Mouse (Mus musculus): ENCODE measurements around the gene Surf2.
A peak's percentile ranks its signal among the peaks of the same experiment; 100 is the strongest.
"Not testable (repeated sequence)": the region's sequence is repeated elsewhere in the genome, so short reads cannot be mapped to it uniquely, and the experiment has no call there.

Gene Surf2

DNA sequence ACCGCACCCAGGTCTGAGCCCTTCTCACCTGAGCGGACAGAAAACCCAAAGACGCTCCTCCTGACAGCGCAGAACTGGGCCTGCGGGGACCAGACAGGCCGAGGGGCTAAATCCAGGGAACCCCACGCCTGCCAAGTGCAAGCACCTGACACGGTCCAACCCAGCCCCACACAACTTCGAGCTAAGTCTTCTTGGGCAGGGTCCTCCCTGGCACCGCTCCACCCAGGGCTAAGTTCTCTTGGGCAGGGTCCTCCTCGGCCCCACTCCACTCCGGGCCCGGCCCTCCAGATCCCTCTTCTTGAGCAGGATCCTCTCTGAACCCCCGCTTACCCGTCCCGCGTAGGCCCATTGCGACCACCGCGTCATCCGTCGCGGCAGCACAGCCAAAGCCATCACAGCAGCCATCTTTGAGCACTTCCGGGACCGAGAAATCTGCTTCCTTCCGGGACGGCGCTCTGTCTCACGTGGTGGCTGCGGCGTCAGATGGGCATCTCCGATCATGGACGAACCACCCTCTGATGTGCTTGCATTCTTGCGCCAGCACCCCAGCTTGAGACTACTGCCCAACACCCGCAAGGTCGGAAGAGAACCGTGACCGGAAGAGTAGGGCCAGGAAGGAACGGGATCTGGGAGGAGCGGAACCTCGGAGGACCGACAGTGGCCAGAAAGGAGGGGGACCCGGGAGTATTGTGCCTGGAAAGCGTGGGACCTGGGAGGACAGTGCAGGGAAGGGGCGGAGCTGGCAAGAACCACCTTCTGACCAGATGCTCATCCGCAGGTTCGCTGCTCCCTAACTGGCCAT is at the start of gene Surf2, which contains the start of gene Surf1:
Surf2 (plus strand) TSS at position 441 of the 802 bp plus-strand sequence.
Surf1 (minus strand) TSS at position 604 of the 802 bp plus-strand sequence.
- DNase-seq (ENCODE audit: low read depth, low spot score), result peak; percentile 95

DNA sequence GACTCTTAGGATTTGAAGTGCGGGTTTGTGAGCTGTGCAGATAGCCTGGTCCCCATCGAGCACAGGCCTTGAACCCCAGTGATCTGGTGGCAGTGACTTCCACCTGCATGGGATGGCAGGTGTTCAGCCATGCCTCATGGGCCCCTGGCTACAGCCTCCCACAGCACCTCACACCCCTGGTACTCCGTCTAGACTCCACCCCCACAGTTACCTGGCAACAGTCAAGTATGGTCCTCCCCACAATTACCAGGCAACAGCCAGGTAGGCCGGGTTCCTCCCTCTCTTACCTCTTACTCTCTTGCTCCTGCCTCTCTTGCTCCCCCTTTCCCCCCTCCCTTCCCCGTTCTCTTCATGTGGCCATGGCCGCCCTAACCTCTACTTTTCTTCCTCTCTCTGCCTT is 45.5 kb upstream of the Surf2 start:
- no peak for DNase-seq (ENCODE audit: low read depth, low spot score)

DNA sequence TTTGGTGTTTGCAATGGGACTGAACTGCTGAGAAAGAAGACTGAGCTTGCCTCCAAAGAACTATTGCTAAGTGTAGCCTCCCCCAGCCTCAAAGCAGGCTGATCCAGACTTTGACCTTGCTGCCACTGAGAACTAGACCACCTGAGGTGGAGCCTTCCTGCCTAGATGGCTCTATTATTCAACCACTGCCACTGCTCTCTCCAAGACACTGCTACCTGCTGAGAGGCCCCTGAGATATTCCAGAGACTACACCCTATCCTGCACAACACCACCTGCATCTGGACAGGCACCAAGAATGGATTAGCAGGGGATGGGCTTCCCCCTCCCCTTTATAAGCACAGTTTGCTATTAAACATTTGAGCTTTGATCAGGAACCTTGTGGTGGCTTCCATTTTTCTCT is 37.6 kb upstream of the Surf2 start:
- no peak for DNase-seq (ENCODE audit: low read depth, low spot score)

DNA sequence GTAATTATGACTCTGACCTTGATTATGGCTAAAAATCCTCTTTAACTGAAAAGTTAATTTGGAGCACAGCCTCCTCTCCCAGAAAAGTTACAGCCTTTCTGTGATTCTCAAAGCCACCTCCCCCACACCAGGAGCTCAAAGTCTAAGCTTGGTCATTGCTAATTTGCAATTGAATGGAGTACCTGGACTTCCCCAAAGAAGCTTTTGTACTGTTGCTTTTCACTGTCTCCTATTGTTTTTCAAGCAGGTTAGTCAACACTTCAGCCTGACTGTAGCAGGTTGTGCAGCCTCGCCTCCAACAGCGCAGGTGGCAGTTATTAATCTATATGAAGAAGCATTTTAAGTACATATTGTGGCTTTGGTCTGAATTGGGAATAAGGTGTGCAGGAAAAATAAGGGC is 30.6 kb upstream of the Surf2 start:
- DNase-seq (ENCODE audit: low read depth, low spot score), result not testable (repeated sequence)

DNA sequence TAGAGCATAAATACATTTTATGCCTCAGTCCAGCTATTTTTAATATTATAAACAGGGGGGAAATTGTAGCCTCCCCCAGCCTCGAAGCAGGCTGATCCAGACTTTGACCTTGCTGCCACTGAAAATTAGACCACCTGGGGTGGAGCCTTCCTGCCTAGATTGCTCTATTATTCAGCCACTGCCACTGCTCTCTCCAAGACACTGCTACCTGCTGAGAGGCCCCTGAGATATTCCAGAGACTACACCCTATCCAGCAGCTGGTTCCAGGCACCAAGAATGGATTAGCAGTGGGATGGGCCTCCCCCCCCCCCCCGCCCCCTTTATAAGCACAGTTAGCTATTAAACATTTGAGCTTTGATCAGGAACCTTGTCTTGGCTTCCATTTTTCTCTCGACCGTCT is 30.0 kb upstream of the Surf2 start:
- not testable (repeated sequence) for DNase-seq (ENCODE audit: low read depth, low spot score)

DNA sequence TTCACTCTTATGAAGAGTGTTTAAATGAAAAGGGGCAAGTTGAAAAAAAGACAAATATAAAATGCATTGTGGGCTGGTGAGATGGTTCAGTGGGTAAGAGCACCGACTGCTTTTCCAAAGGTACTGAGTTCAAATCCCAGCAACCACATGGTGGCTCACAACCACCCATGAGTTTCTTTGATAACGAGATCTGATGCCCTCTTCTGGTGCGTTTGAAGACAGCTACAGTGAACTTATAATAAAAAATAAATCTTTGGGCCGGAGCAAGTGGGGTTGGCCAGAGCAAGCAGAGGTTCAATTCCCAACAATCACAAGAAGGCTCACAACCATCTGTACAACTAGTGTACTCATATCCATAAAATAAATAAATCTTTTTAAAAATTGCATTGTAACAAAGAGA is 20.3 kb upstream of the Surf2 start:
- DNase-seq (ENCODE audit: low read depth, low spot score), result no peak

DNA sequence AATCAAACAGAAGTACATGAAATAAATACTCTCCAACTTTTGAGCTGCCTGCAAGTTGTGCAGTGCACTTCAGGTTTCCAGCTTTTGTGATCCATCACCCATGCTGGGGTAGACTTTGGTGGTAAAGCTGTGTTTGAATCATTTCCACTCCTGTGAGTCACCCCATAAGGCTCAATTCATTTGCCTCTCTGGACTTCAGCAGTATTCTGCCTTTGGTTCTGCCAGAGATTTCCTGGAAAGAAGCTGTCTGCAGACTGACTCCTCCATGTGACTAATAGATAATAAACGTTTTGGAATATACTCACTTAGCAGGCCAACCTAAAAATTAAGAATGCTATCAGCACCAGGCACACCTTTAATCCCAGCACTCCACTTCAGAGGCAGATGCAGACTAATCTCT is 15.4 kb upstream of the Surf2 start:
- DNase-seq (ENCODE audit: low read depth, low spot score), result no peak

DNA sequence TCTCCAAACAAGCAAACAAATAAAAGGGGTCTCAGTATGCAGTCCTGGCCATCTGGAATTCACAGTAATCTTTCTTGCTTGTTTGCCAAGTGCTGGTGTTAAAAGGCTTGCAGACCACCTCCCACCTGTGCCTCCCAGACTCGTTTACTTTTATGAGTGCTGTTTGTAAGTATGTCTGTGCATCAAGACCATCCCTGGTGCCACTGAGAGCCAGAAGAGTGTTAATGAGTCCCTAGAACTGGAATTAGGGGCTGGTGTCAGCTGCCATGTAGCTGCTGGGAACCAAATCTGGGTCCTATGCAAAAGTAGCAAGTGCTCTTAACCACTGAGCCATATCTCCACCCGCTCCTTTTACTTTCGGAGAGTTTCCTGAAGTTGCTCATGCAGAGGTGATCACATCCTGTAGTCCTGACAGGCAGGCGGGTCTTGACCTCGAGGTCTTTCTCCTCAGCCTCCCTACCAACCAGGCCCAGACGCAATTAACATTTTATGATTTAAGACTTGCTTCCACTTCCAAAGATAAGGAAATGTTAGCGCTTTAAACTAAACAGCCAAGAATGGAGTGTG is 14.2 kb upstream of the Surf2 start:
- DNase-seq (ENCODE audit: low read depth, low spot score), result no peak

DNA sequence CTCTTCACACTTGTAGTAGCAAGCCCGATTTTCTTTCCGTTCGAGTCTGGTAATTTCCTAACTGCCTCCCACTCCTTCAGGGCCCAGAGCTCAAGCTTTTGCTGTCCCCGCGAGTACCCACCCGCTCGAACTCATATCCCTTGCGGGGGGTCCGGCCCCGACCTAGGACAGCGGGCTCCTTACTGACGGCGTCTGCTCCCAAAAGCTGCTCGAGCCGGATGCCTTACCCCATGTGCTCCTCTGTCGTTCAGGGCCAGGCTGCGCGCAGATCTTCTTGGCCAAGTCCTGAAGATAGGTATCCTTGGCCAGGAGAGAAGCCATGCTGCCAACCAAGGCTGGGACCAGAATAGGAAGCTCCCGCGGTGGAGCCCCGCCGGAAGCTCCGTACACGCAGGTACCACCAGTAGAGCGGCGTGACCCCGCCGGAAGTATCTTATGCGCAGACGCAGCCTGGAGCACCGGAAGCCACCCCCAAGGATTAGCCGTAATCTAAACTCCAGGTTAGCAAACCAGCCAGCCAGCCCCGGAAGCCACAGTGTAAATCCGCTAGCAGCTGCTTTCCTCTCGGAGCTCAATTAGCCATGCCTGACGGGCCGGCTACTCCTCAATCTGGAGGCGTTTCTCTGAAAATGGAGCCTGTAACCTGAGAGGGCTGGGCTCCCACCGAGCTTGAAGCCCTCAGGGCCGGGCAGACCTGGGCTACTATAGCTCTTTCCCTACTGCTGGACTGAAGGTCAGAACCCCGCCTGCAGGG is 13.5 kb upstream of the Surf2 start, which contains the start of gene Surf6:
Surf6 (minus strand) TSS at position 413 of the 754 bp plus-strand sequence.
- DNase-seq (ENCODE audit: low read depth, low spot score), result peak; percentile 99

DNA sequence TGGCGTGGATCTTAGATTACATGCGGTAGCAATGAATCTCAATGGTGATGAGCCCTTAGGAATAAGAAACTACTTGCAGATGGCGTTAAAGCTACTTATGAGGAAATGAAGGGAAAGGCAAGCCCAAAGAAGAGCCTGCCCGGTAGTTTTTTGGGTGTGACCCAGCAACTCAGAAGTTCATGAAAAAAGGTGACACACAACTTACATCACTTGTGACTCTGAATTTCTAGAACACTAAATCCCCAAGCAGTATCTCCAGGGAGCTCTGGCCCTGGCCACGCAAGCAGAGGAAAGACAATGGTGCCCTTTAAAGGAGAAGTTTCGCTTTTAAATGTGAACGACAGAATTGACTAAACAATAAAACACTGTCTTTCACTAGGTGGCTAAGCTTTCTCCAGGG is 12.9 kb upstream of the Surf2 start:
- no peak for DNase-seq (ENCODE audit: low read depth, low spot score)

DNA sequence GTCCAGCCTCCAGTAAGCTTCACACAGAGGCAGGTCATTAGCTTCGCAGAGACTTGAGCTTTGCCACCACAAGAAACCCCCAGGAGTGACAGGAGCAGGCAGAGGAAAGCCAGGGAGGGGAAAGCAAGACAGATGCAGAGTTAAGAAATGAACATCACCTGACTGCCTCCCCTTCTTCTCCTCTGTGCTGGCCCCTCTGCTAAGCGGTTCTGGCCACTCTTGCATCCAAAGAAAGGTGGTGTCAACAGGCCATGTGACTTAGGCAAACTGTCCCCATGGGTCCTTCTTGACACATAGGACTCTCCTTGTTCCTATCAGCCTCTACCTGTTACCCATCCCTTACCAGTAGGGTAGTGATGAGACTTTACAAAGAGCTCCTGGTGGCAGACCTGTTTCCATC is 10.2 kb upstream of the Surf2 start:
- no peak for DNase-seq (ENCODE audit: low read depth, low spot score)

DNA sequence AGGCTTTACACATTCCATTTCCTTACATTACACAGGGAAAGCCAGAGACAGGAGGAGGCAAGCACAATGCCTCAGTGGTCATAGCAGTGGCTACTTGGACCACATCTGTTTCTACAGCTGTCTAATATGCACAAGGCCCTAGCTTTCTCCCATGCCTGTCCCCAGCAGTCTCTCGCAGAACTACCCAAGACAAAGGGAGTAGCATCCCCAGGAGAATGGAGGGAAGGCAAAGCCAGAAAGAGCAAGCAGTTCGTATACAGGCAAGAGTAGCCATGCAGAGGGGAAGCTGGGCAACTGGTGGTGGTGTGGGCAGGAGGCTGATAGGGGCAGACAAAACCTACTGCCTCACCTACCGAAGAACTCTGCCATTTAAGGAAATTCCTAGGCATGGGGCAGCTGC is 9.7 kb upstream of the Surf2 start:
- no peak for DNase-seq (ENCODE audit: low read depth, low spot score)

DNA sequence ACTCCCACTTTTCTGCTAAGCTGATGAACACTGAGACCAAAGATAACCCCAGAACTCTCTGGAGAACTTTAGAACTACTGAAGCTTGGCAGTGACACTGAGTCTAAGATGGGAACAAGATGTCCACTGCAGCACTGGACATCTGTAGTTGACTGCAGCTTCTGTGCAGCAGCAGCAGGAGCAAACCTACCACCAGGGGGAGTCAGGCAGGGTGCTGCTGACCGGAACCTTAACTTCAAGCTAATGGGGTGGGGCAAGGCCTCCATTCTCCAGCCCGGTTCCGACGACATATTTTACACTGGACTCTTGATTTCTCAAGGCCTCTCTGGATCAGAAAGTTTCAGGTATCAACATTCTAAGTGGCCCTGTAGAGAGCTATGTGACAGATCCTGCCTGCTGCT is 9.1 kb upstream of the Surf2 start:
- DNase-seq (ENCODE audit: low read depth, low spot score), result peak; percentile 57

DNA sequence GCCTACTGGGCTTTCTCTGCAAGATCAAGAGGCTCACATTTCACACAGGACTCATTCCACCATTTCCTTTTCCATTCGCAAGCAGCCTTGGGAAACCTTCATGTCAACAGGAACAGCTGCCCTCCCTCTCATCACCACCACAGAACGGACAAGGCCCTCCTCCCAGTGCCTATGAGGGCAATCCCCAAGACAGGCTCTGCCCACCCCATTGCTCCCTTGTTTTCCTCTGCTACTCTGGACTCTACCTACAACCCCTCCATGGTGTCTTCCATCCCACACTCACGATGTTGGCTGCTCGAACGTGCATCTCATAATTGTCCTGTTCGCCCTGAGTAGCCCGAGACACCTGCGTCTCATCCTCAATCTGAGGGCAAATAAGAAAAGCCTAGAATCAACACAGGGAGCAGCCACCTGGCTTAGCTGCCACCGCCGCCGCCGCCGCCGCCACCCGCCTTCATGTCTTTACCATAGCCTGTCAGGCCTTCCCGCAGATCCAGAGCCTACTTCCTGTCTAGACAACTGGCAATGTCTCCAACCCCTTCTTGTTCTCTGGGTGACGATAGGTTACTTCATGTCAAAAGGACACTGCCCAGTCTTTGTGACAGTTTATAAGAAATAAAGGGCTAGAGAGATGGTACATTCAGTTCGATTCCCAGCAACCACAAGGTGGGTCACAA is 7.3 kb upstream of the Surf2 start:
- DNase-seq (ENCODE audit: low read depth, low spot score), result no peak

DNA sequence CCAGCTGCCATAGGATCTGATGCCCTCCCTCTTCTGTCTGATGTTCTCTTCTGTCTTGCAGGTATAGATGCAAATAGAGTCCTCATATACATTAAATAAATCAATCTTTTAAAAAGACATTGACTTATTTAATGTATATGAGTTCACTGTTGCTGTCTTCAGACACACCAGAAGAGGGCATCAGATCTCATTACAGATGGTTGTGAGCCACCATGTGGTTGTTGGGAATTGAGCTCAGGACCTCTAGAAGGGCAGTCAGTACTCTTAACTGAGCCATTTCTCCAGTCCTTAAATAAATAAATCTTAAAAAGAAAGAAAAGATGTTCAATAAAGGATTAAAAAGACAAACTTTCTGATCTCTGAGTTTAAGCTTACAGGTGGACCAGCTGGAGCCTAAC is 6.8 kb upstream of the Surf2 start:
- DNase-seq (ENCODE audit: low read depth, low spot score), result no peak

DNA sequence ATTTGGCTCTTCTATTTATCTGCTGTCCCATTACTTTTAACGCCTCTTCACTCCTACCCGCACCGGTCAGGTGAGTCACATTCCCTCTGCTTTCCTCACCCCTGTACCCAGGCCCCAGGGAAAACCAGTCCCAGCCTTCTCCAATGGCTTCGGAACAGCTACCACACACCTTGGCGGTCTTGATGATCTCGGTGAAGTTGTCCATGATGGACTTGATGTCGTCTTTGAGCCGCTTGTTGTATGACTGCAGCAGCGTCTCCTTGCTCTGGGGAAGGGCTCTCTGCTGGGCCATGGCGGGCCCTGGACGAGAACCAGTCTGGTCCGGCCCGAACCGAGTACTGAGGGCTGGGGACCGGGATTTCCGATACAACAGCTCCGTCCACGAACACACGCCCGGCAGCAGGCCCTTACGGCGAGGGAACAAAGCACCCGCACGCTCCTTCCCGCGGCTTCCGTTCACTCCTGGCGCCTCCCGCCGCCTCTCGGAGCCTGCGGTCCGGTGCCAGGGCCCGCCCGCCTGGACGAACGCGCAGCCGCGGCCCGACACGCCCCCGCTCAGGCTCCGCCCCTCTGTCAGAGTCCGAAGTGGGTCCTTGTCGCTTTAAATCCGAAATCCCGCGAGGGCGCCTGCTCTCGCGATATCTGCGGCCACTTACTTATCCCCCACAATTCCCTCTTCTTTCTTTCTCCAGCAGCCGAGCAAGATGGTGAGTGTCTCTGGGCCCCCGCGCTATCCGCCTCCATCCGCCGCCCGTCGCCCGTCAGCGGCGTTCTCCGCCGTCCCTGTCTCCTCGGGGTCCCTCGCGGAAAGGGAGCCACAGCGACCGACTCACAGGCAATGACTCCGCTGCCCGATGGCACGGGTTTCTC is 5.8 kb upstream of the Surf2 start, which contains the start of the genes Med22 and Rpl7a:
Med22 (minus strand) TSS at position 554 of the 870 bp plus-strand sequence.
Rpl7a (plus strand) TSS at position 641 of the 870 bp plus-strand sequence.
- peak; percentile 99 for DNase-seq (ENCODE audit: low read depth, low spot score)

DNA sequence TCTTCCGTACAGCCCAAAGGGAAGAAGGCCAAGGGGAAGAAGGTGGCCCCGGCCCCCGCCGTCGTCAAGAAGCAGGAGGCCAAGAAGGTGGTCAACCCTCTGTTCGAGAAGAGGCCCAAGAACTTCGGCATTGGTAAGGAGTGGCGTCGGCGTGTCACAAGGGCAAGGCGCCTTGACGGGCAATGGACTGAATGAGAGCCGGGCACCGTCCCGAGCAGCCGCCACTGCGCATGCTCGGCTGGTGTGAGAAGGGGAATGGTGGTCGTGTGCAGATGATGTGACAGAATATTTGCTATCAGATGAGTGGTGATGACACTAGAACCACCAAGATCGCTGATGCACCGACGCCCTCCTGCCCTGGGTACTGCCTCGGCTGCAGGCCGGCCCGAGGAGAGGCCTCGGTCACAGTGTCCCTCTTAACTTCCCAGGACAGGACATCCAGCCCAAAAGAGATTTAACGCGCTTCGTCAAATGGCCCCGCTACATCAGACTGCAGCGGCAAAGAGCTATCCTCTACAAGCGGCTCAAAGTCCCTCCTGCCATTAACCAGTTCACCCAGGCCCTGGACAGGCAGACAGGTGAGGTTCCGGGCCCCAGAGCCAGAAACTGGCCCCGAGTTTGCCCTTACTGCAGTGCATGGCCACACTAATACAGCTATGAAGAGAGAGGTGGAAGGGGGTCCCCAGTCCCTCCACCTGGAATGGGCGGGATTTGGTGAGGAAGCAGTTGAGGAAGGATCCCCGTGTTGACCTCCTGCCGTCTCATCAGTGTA is 5.0 kb upstream of the Surf2 start:
- peak; percentile 55 for DNase-seq (ENCODE audit: low read depth, low spot score)

DNA sequence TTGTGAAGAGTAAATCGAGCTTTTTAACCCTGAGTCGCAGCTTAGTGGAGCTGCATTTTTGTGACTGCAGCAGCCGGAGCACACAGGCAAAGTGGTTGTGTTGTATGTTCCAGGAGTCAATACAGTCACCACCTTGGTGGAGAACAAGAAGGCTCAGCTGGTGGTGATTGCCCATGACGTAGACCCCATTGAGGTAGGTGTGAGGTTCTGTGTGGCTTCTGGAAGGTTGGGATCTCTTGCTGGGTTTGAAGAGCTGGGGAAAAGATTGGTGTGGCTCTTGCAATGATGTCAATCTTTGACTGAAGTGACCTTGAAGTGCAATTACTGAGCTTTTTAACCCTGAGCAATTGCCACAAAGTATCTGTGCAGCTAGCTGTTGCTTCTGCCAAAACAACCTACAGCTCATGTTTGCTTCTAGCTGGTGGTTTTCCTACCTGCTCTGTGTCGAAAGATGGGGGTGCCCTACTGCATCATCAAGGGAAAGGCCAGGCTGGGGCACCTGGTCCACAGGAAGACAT is 3.9 kb upstream of the Surf2 start:
- no peak for DNase-seq (ENCODE audit: low read depth, low spot score)

DNA sequence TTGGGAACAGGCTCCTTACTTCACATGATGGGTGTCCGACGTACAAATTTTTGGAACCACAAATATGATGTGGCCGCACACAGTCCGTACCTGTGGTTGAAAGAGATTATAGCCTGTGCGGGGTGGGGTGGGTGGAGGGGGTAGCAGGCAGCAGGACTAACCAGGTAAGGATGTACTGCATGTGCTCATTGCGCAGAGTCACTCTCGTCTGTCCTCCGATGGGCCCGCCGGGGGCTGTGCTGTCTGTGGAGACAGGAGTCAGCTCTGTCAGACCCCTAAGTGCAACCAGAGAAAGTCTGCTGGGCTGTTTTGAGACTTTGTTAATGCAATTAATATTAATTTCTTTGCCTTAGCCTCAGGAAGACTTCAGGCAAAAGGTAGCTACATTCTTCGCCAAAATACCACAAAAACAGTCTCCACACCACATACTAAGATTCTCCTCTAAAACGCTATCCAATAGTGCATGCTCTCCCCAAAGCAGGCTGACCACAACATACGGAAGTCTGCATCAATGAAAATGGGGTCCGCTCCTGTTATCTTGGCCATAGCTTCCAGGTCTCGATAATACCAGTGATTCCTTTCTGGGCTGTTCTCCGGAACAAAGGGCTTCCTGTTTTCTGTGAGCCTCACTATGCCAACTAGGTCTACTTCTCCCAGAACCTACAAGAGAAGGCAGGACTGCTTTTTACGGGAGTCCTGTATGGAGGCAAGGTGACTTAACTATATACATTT is 2.6 kb upstream of the Surf2 start:
- DNase-seq (ENCODE audit: low read depth, low spot score), result no peak

All from brain, adult 2 months (tissue).